Mouse (Mus musculus) E14TG2a.4 (cell line): Measurements from ENCODE around the gene AA467197.

Source experiments
- H3K27me3 ChIP-seq: 2 replicates; pipeline ENCODE4 v1.6.1; 2014; ENCODE audit warnings: low read length, control low read depth; ENCODE audit not compliant: insufficient read depth
- H3K36me3 ChIP-seq: 2 replicates; pipeline ENCODE4 v1.6.1; 2014; ENCODE audit warnings: low read length, control low read depth; ENCODE audit not compliant: insufficient read depth
- H3K4me1 ChIP-seq: replicated peaks from 2 replicates; pipeline ENCODE4 v1.6.1; 2014; ENCODE audit warnings: low read depth, low read length, control low read depth
- H3K4me3 ChIP-seq: replicated peaks from 2 replicates; pipeline ENCODE4 v1.5.1; 2014; ENCODE audit warnings: mild to moderate bottlenecking, low read length
- H3K9me3 ChIP-seq: 2 replicates; pipeline ENCODE4 v1.6.1; 2014; ENCODE audit warnings: low read length, control low read depth
- CTCF ChIP-seq: conservative IDR thresholded peaks from 2 replicates; pipeline ENCODE4 v1.5.1; 2014; ENCODE audit warnings: low read length
- NANOG ChIP-seq: IDR thresholded peaks from 2 replicates; pipeline ENCODE4 v1.6.1; 2014; ENCODE audit warnings: borderline replicate concordance, low read length, mixed read lengths
- POU5F1 ChIP-seq: IDR thresholded peaks from 2 replicates; pipeline ENCODE4 v1.6.1; 2014; ENCODE audit warnings: low read length, borderline replicate concordance

The AA467197 gene

DNA sequence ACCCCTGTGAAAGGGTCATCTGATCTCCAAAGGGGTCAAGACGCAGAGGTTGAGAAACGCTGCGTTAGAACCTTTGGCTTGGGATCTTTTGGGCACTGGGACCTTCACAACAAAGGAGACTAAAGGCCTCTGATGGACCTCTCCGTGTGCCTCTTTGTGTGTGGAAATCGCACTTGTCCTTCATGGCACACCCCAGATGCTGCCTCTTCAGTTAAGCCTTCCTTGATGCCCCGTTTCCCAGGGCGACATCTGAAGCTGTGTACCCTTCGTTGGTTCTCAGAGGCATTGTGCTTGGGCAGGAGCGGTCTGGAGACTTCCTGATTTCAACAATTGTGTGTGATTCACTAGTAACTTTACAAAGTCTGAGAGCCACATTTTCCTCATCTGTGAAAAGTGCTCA is 20.0 kb downstream of the AA467197 start:
- Histone ChIP-seq H3K9me3 (peaks cover 65% of the 10 kb centered on the region), H3K36me3 (no peaks in the 10 kb centered on the region), H3K27me3 (no peaks in the 10 kb centered on the region), H3K4me3 (no peak overlapping the region), H3K4me1 (no peaks in the 10 kb centered on the region)
- TF ChIP-seq POU5F1 (no peak), CTCF (no peak), NANOG (no peak)

DNA sequence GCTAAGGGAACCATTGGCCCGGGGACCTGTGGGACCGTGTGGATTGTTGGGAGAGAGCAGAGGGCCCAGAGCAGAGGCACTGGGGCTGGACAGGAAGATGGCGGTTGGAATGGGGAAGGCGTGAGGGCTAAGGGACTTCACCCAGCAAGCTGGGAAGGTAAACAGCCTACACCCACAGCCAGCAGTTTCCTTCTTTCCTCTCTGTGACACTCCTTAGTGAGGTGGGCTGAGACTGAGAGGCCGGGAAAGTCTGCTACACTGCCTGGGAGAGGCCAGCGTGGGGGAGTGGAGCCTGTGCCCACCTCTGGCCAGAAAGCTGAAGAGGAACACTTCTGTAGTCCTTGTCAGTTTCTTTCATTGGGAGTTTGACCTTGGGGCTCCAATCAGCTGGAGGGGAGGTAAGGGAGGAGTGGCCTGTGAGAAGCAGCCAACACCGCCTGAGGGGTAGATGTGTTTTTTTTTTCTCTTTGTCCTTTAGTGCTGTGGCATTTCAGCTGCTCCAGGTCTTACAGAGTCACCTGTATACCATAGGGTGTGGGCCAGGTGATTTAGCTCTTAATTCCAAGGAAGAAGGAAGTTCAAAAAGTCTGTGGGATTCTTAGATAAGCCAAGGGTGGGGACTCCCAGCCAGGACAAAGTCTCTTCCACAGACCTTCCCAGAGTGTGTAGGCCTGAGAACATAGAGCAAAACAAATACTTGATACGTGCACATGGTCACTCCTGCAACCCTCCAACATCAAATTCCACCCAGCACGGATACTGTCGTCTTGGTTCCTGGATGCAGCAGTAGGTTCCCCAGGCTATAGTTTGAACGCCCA is 21.1 kb downstream of the AA467197 start:
- TF ChIP-seq CTCF (no peak), NANOG (no peak), POU5F1 (no peak)
- H3K36me3 ChIP-seq, result no peaks in the 10 kb centered on the region
- no peak overlapping the region for H3K4me3 ChIP-seq
- H3K9me3 ChIP-seq, result peaks cover 55% of the 10 kb centered on the region
- H3K4me1 ChIP-seq, result no peaks in the 10 kb centered on the region
- H3K27me3 ChIP-seq, result no peaks in the 10 kb centered on the region

DNA sequence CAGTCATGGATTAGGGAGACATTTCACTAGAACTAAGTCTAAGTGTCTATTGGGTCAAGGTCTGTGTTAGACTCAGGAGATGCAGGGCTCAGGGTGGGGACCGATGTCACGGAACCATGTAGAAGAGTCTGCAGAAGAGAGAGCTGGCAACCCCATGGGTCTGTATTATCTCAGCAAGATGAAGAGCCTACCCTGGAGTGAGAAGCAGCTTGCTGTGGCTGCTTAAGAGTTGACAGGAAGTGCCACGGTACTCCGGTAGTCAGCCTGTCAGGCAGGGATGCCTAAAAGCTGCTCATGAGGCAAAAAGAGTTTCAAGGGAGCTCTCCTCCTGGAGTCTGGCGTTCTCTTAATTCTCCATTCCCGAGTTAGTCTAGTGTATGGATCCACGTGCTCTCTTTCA is 23.0 kb downstream of the AA467197 start:
- H3K36me3 ChIP-seq, result no peaks in the 10 kb centered on the region
- no peak for TF ChIP-seq CTCF
- TF ChIP-seq POU5F1, result no peak
- no peak for TF ChIP-seq NANOG
- peaks cover 40% of the 10 kb centered on the region for H3K9me3 ChIP-seq
- no peaks in the 10 kb centered on the region for H3K27me3 ChIP-seq
- H3K4me1 ChIP-seq, result no peaks in the 10 kb centered on the region
- H3K4me3 ChIP-seq, result no peak overlapping the region

DNA sequence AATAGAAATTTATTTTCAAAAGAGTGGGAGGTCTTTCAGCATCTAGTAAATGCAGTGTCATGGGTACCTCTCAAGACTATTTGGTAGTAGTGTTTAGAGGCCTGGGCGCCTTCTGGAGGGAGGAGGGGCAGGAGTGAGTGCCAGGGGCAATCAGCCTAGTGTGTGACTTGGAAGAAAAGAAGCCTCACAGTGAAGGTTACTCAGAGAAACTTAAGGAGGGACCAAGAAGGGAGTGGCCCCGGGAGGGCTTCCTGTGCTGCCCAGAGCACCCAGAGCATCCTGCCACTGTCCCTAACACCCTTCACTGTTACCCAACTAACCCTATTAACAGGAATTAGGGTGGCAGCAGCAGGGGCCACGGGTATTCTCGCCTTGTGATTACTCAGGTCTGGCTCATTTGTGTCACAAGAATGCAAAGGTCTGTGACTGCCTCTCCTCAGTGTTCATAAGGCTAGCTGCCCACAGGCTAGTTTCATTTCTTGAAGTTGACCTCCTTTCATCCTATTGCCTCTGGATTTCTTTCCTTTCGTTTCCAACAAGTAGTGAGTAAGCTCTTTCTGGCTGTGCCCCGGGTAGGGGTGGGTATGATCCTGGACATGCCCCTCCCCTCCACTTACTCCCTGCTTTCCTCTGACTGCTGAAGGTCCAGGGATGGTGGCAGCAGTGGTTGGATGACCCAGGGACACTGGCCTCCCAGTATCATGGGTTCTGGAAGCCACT is 28.6 kb downstream of the AA467197 start:
- Histone ChIP-seq H3K9me3 (no peaks in the 10 kb centered on the region; the same call in 1 of the 2 replicates), H3K4me1 (no peaks in the 10 kb centered on the region), H3K27me3 (no peaks in the 10 kb centered on the region), H3K36me3 (no peaks in the 10 kb centered on the region), H3K4me3 (no peak overlapping the region)
- TF ChIP-seq NANOG, result no peak
- no peak for TF ChIP-seq POU5F1
- TF ChIP-seq CTCF, result no peak

DNA sequence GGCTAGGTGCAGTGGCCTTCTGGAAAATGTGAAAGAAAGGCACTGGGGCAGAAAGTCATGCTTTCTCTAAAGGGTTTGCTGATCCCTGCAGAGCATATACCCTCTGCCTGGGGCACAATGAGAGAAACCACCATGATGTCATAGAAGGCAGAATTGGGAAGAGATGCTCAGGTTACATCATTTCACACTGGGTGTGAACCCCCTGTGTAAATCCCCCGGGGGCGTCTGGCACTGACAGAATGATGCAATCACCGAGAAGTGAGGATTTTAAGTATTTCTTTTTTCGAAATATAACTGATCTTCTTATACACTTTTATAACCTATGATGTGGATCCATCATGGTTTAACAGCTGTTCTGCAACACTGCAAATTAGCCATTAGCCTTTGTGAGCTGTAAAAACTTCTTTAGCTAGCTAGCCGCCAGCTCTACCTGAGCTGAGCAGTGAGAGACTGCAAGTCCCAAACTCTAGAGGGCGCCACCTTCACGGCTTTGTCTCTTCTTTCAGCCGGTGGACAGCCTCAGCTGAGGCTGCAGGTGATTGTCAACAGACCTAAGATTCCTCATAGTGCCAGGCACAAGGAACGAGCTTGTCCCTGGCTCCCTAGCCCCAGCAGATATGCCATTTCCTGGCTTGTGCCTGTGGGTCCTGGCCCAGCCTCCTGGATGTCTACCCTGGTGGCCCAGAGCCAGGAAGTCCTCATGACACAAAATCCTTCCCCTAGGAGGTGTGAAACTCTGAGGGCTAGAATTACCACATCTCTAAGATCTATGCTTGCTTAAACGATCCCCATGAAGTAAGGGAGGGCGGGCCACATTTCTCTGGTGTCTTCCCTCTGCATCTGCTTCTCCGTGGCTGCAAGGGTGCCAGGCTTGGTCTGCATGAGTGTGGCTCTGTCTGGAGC is 29.4 kb downstream of the AA467197 start:
- H3K9me3 ChIP-seq, result no peaks in the 10 kb centered on the region; the same call in 1 of the 2 replicates
- no peak overlapping the region for H3K4me3 ChIP-seq
- no peaks in the 10 kb centered on the region for H3K36me3 ChIP-seq
- no peaks in the 10 kb centered on the region for H3K4me1 ChIP-seq
- TF ChIP-seq POU5F1, result no peak
- peak; percentile 14; the same call in 1 of the 2 replicates for TF ChIP-seq CTCF
- TF ChIP-seq NANOG, result no peak
- H3K27me3 ChIP-seq, result no peaks in the 10 kb centered on the region

DNA sequence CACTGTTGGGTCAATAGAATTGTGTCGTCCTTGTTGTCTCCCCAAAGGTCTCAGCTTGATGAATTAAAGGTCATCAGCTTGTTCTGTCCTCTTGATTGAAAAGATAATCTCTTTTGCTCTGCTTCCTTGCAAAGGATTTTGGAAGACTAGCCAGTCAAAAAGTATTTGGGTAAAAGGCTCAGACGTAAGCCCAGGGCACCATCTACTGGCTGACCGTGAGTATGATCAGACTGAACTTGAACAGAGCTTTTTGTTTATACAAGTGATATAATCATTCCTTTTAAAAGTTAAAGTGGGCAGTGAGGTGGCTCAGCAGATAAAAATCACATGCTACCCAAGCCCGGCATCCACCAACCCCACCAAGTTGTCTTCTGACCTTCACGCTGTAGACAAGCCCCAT is 31.1 kb downstream of the AA467197 start:
- Histone ChIP-seq H3K4me1 (no peaks in the 10 kb centered on the region), H3K27me3 (no peaks in the 10 kb centered on the region), H3K9me3 (no peaks in the 10 kb centered on the region; the same call in 1 of the 2 replicates), H3K4me3 (no peak overlapping the region), H3K36me3 (no peaks in the 10 kb centered on the region)
- TF ChIP-seq CTCF (peak; percentile 22; the same call in 1 of the 2 replicates), NANOG (no peak)

DNA sequence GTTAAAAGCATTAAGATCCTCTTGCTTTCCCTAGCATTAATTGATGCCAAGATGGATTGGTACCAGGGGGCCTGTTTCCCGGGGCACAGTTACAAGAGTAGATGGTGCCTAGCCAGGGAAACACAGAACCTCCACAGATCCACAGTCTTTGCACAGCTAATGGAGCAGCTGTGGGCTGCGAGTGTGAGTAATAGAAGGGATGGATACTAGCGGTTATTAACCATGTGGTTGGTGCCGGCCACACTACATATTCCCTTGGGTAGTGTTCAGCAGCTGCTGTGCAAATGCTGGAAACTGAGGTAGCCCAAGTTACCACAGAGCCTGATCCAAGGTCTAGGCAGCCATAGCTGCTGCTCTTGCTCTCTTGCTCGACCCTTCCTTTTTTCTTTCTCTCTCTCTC is 34.9 kb downstream of the AA467197 start:
- H3K27me3 ChIP-seq, result no peaks in the 10 kb centered on the region
- no peaks in the 10 kb centered on the region for H3K4me1 ChIP-seq
- no peak for TF ChIP-seq POU5F1
- no peak for TF ChIP-seq NANOG
- no peak for TF ChIP-seq CTCF
- no peaks in the 10 kb centered on the region for H3K36me3 ChIP-seq
- H3K9me3 ChIP-seq, result no peaks in the 10 kb centered on the region; the same call in 1 of the 2 replicates
- H3K4me3 ChIP-seq, result no peak overlapping the region

DNA sequence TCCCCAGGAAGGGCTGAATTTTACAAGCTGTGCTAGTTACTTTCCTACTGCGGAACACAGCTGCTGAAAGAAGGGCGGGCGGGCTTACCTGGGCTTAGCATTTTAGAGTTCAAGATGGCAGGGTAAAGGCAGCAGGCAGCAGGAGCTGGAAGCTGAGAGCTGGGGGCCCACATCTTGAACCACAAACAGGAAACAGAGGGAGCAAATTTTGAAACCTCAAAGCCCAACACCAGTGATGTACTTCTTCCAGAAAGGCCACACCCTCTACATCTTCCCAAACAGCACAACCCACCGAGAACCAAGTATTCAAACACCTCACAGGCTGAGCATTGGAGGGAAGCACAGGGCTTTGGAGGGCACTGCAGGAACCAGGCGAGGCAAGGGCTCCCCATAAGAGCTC is 36.1 kb downstream of the AA467197 start:
- no peaks in the 10 kb centered on the region for H3K9me3 ChIP-seq
- H3K36me3 ChIP-seq, result no peaks in the 10 kb centered on the region
- no peak for TF ChIP-seq CTCF
- TF ChIP-seq POU5F1, result no peak
- TF ChIP-seq NANOG, result no peak
- no peak overlapping the region for H3K4me3 ChIP-seq
- H3K27me3 ChIP-seq, result no peaks in the 10 kb centered on the region
- no peaks in the 10 kb centered on the region for H3K4me1 ChIP-seq
